ENCODE assay signal across 9 mouse cellular contexts in the genomic region with DNA sequence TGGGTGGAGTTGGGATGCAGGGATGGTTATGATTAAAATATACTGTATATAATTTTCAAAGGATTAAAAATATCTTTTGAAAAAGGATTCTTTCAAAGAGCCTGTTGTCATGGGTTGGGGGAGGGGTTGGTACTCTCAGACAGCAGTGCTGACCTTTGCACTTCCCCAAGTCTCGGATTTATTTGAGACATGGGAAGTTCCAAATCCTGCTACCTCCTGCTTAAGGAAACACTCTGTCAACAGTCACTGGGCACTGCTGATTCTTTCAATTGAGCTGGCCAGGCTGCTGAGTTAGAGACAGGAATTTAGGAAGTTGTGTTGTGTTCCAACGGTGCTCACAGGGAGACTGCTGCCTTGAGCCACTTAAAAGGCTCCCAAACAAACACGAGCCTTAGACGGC.
DNase-seq lines count a peak whose midpoint lies in the region; ATAC-seq and TF ChIP-seq lines count a peak whose summit lies in the region.
"Had no signal": no experiment of that assay in that cellular context is flagged by ENCODE, and none has a peak within 500 bp of the region (broad histone marks: within the 10 kb centered on the region; RNA-seq: fewer than 3 reads in every experiment).

No protein-coding gene starts in this region.

- no peak overlapping the region for H3K4me3 ChIP-seq in embryonic facial prominence, embryonic 11.5 days (ENCODE audit: low read depth, low read length)
- no peak overlapping the region for H3K4me3 ChIP-seq in embryonic facial prominence, embryonic 10.5 days
- no peak overlapping the region for H3K4me3 ChIP-seq in midbrain, embryonic 11.5 days (ENCODE audit: low read depth, low read length)
- no peak overlapping the region for H3K4me3 ChIP-seq in midbrain, embryonic 13.5 days (replicated peaks)
- H3K4me3 ChIP-seq in thymus, adult 2 months (ENCODE audit: control insufficient read depth, insufficient read depth, low read length): no peak overlapping the region
- H3K4me3 ChIP-seq: forebrain, embryonic 12.5 days had no signal

- WGBS in embryonic facial prominence, embryonic 11.5 days: 39% methylated on average over 4 of the region's 4 CpGs
- 39% methylated on average over 4 of the region's 4 CpGs for WGBS in embryonic facial prominence, embryonic 10.5 days
- 51% methylated on average over 4 of the region's 4 CpGs for WGBS in midbrain, embryonic 11.5 days
- WGBS in midbrain, embryonic 13.5 days: 45% methylated on average over 4 of the region's 4 CpGs
- WGBS in thymus, adult 2 months: 69% methylated on average over 4 of the region's 4 CpGs

- peak; percentile 19 for DNase-seq in embryonic facial prominence, embryonic 11.5 days (ENCODE audit: low spot score)
- DNase-seq in embryonic facial prominence, embryonic 10.5 days (ENCODE audit: low spot score): no peak
- peak; percentile 71 for DNase-seq in midbrain, embryonic 11.5 days (ENCODE audit: low spot score, missing footprints)
- DNase-seq in kidney, postnatal 10 days: peak; percentile 66
- DNase-seq in yolk sac, embryonic 10.5 days (ENCODE audit: low spot score): peak; percentile 18
- no peak for DNase-seq in thymus, adult 2 months

- no peaks in the 10 kb centered on the region for H3K9me3 ChIP-seq in embryonic facial prominence, embryonic 11.5 days (replicated peaks; ENCODE audit: control insufficient read depth, low read length)
- no peaks in the 10 kb centered on the region for H3K9me3 ChIP-seq in embryonic facial prominence, embryonic 10.5 days
- H3K9me3 ChIP-seq in midbrain, embryonic 11.5 days (ENCODE audit: control insufficient read depth, low read length): no peaks in the 10 kb centered on the region
- no peaks in the 10 kb centered on the region for H3K9me3 ChIP-seq in midbrain, embryonic 13.5 days
- H3K9me3 ChIP-seq: forebrain, embryonic 12.5 days had no signal

- no peak overlapping the region for H3K27ac ChIP-seq in embryonic facial prominence, embryonic 11.5 days (replicated peaks; ENCODE audit: low read depth, low read length)
- no peak overlapping the region for H3K27ac ChIP-seq in embryonic facial prominence, embryonic 10.5 days (replicated peaks)
- H3K27ac ChIP-seq in midbrain, embryonic 11.5 days (ENCODE audit: low read depth, low read length): no peak overlapping the region
- no peak overlapping the region for H3K27ac ChIP-seq in midbrain, embryonic 13.5 days
- no peak overlapping the region for H3K27ac ChIP-seq in thymus, adult 2 months (ENCODE audit: control insufficient read depth, insufficient read depth, low read length)
- H3K27ac ChIP-seq: forebrain, embryonic 12.5 days had no signal

- H3K9ac ChIP-seq in embryonic facial prominence, embryonic 11.5 days (replicated peaks; ENCODE audit: low read length): no peak overlapping the region
- no peak overlapping the region for H3K9ac ChIP-seq in midbrain, embryonic 11.5 days (ENCODE audit: low read length)
- H3K9ac ChIP-seq in midbrain, embryonic 13.5 days (replicated peaks): no peak overlapping the region
- H3K9ac ChIP-seq: forebrain, embryonic 12.5 days had no signal

- no peak for ATAC-seq in embryonic facial prominence, embryonic 11.5 days (replicated peaks; ENCODE audit: insufficient number of reproducible peaks, low FRiP score, low TSS enrichment, low read depth)
- no peak; the same call in 1 of the 2 replicates for ATAC-seq in midbrain, embryonic 11.5 days (ENCODE audit: low FRiP score)
- no peak for ATAC-seq in midbrain, embryonic 13.5 days
- ATAC-seq in megakaryocyte-erythroid progenitor cell, adult 5-6 weeks (replicated peaks; ENCODE audit: low FRiP score, low TSS enrichment, poor library complexity, severe bottlenecking): no peak

- TF ChIP-seq CTCF in thymus, adult 2 months (IDR thresholded peaks at IDR 0.05; ENCODE audit: borderline replicate concordance, control insufficient read depth, extremely low read depth, insufficient read depth, low read length, poor library complexity): no peak

- H3K36me3 ChIP-seq in embryonic facial prominence, embryonic 11.5 days (replicated peaks; ENCODE audit: control insufficient read depth, insufficient read depth, low read depth, low read length): no peaks in the 10 kb centered on the region
- H3K36me3 ChIP-seq in embryonic facial prominence, embryonic 10.5 days (replicated peaks): 0 out of 2 replicates have a peak, but pooled peaks cover 2% of the 10 kb centered on the region
- no peaks in the 10 kb centered on the region for H3K36me3 ChIP-seq in midbrain, embryonic 11.5 days (ENCODE audit: control insufficient read depth, insufficient read depth, low read length)
- no peaks in the 10 kb centered on the region for H3K36me3 ChIP-seq in midbrain, embryonic 13.5 days
- no peaks in the 10 kb centered on the region for H3K36me3 ChIP-seq in thymus, adult 2 months (ENCODE audit: control insufficient read depth, insufficient read depth, low read length)

- TF ChIP-seq POLR2A in thymus, adult 2 months (IDR thresholded peaks at IDR 0.05; ENCODE audit: control insufficient read depth, extremely low read depth, insufficient read depth, low read length, poor library complexity): no peak

- no peaks in the 10 kb centered on the region for H3K4me1 ChIP-seq in embryonic facial prominence, embryonic 11.5 days (ENCODE audit: control insufficient read depth, insufficient read depth, low read length)
- peaks cover 28% of the 10 kb centered on the region for H3K4me1 ChIP-seq in embryonic facial prominence, embryonic 10.5 days
- no peaks in the 10 kb centered on the region for H3K4me1 ChIP-seq in midbrain, embryonic 11.5 days (ENCODE audit: control insufficient read depth, insufficient read depth, low read length)
- peaks cover 36% of the 10 kb centered on the region for H3K4me1 ChIP-seq in midbrain, embryonic 13.5 days (replicated peaks)
- no peaks in the 10 kb centered on the region for H3K4me1 ChIP-seq in thymus, adult 2 months (replicated peaks; ENCODE audit: control insufficient read depth, insufficient read depth, low read length)

- no peaks in the 10 kb centered on the region for H3K27me3 ChIP-seq in embryonic facial prominence, embryonic 11.5 days (ENCODE audit: control insufficient read depth, insufficient read depth, low read length)
- H3K27me3 ChIP-seq in embryonic facial prominence, embryonic 10.5 days (replicated peaks; ENCODE audit: low read depth, poor library complexity, severe bottlenecking): no peaks in the 10 kb centered on the region
- H3K27me3 ChIP-seq in midbrain, embryonic 11.5 days (ENCODE audit: control insufficient read depth, insufficient read depth, low read length): no peaks in the 10 kb centered on the region
- no peaks in the 10 kb centered on the region for H3K27me3 ChIP-seq in midbrain, embryonic 13.5 days
- H3K27me3 ChIP-seq in thymus, adult 2 months (ENCODE audit: control insufficient read depth, insufficient read depth, low read length): no peaks in the 10 kb centered on the region
- H3K27me3 ChIP-seq: forebrain, embryonic 12.5 days had no signal

- H3K4me2 ChIP-seq in embryonic facial prominence, embryonic 11.5 days (ENCODE audit: low read depth, low read length): no peak overlapping the region
- no peak overlapping the region for H3K4me2 ChIP-seq in midbrain, embryonic 11.5 days
- H3K4me2 ChIP-seq in midbrain, embryonic 13.5 days (replicated peaks): no peak overlapping the region
- H3K4me2 ChIP-seq: forebrain, embryonic 12.5 days had no signal

Comparison
In these comparisons a context has a peak if more than half of its experiments do, and no peak if none do; other contexts are left out.
1. DNase-seq: peak in embryonic facial prominence, embryonic 11.5 days (single experiment), midbrain, embryonic 11.5 days (single experiment), kidney, postnatal 10 days (single experiment) and yolk sac, embryonic 10.5 days (single experiment); none in embryonic facial prominence, embryonic 10.5 days (single experiment) and thymus, adult 2 months (single experiment).